Mouse (Mus musculus) common myeloid progenitor, adult 5-6 weeks (primary cell): ENCODE measurements around the gene Olfr1314. TPM values are rescaled to one million over a fixed set of nuclear protein-coding genes. Genes with fewer than 3 reads are reported as not detected.

Experiments used
- ATAC-seq: replicated peaks from 2 replicates; pipeline ENCODE4 v1.8.0; 2016; ENCODE audit warnings: low read depth, mild to moderate bottlenecking, moderate TSS enrichment, inconsistent platforms; ENCODE audit not compliant: poor library complexity, severe bottlenecking
- total RNA-seq: library from RNA; stranded (forward); fragments of 200-1000, 187-1606 nt; gene quantifications from 2 replicates; pipeline ENCODE4 v1.2.3, GENCODE M21; 2017

The Olfr1314 gene
- total RNA-seq, result not detected in 2 replicates

- ATAC-seq, result no peak
Measured at GRCm38 (mm10) chr2:112096681-112097080, at the start of gene Olfr1314. Gene Olfr1314 (minus strand): TSS chr2:112096781.

- ATAC-seq, result no peak
Measured at GRCm38 (mm10) chr2:112140029-112140428, 43.4 kb upstream of the Olfr1314 start, which contains the start of gene Olfr1317. Gene Olfr1317 (plus strand): TSS chr2:112140329.

GRCm38 (mm10) chr2:112134877-112135276, 38.3 kb upstream of the Olfr1314 start, which contains the start of gene Olfr1316:
Gene Olfr1316 (minus strand): TSS chr2:112134977.
- ATAC-seq, result no peak

- ATAC-seq, result no peak
Measured at GRCm38 (mm10) chr2:112115340-112115739, 18.8 kb upstream of the Olfr1314 start, which contains the start of gene Olfr1315-ps1. Gene Olfr1315-ps1 (minus strand): TSS chr2:112115440.

- ATAC-seq, result no peak
Measured at GRCm38 (mm10) chr2:112077743-112078142, 18.8 kb downstream of the Olfr1314 start, which contains the start of gene Olfr1313. Gene Olfr1313 (minus strand): TSS chr2:112077843.

GRCm38 (mm10) chr2:112050138-112050537, 46.4 kb downstream of the Olfr1314 start, which contains the start of gene Olfr1312:
Gene Olfr1312 (minus strand): TSS chr2:112050238.
- ATAC-seq, result no peak

Other genes with a start within 250 kb of the Olfr1314 start
- gene Olfr1305, start 219.6 kb downstream of the Olfr1314 start, total RNA-seq, result not detected in 2 replicates
- gene Olfr1306, start 180.5 kb downstream of the Olfr1314 start, total RNA-seq, result not detected in 2 replicates
- gene Olfr1307, start 147.3 kb downstream of the Olfr1314 start, total RNA-seq, result 0.05 TPM in 1 of 2 replicates, not detected in the other
- gene Olfr1308, start 131.8 kb downstream of the Olfr1314 start, total RNA-seq, result not detected in 2 replicates
- gene Olfr1309, start 106.5 kb downstream of the Olfr1314 start, total RNA-seq, result not detected in 2 replicates
- not detected in 2 replicates for gene Olfr1310, start 84.1 kb downstream of the Olfr1314 start, total RNA-seq
- not detected in 2 replicates for gene Olfr1311, start 72.4 kb downstream of the Olfr1314 start, total RNA-seq
- gene Olfr1312, start 46.5 kb downstream of the Olfr1314 start, total RNA-seq, result not detected in 2 replicates
- not detected in 2 replicates for gene Olfr1313, start 18.9 kb downstream of the Olfr1314 start, total RNA-seq
- not detected in 2 replicates for gene Olfr1315-ps1, start 18.7 kb upstream of the Olfr1314 start, total RNA-seq
- not detected in 2 replicates for gene Olfr1316, start 38.2 kb upstream of the Olfr1314 start, total RNA-seq
- gene Olfr1317, start 43.5 kb upstream of the Olfr1314 start, total RNA-seq, result not detected in 2 replicates
- not detected in 2 replicates for gene Olfr1318, start 57.4 kb upstream of the Olfr1314 start, total RNA-seq
- 3.1 and 13.2 TPM in 2 replicates for gene Lpcat4, start 142.7 kb upstream of the Olfr1314 start, total RNA-seq
- gene Nutm1, start 162.5 kb upstream of the Olfr1314 start, total RNA-seq, result not detected in 2 replicates
- gene Nop10, start 165.1 kb upstream of the Olfr1314 start, total RNA-seq, result 132 and 136 TPM in 2 replicates
- gene Slc12a6, start 169.0 kb upstream of the Olfr1314 start, total RNA-seq, result 68.2 and 85.0 TPM in 2 replicates
- not detected in 2 replicates for gene Gm21985, start 169.5 kb upstream of the Olfr1314 start, total RNA-seq